Mouse (Mus musculus) fibroblast of lung, adult 2 months (primary cell): ENCODE results near the gene Gm47955.
"Not testable (repeated sequence)": the region's sequence is repeated elsewhere in the genome, so short reads cannot be mapped to it uniquely, and the experiment has no call there.

ENCODE experiments used
- DNase-seq: peaks from one replicate; pipeline ENCODE4 v3.0.0-alpha.2; 2011; ENCODE audit warnings: low read depth

Gene Gm47955

DNA sequence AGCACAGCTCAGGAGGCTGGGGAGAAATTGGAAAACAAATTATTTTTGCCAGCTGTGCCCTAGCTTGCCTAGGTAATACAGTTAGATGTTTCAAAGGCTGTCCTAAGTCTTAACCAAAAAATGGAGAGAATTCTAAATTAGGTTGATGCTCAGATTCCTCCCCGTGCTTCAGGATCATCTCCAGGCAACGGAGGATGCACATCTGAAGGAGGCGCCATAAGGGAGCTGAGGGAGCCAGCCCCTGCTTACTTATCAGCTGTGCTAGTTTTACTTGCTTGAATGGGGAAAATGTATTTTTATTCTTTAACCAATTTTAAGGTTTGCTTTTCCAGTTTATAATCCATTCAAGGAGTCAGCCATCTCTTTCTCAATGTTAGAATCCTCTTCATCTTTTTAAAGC, 33.9 kb downstream of the Gm47955 start:
- no peak for DNase-seq

DNA sequence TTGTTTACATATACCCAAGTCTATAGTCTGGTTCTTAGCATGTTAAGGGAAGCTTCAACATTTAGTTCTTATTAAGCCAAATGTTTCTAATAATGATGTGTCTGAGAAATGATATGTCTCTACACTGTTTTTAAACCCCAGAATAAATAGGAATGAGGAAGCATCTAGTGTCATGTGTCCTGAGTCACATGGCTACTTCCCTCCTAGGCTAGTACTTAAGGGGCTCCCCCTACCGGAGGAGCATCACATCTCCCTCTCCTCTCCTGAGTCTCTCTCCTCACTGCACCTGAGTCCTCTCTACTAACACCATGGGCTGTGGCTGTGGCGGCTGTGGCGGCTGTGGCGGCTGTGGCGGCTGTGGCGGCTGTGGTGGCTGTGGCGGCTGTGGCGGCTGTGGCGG, 40.2 kb downstream of the Gm47955 start, which contains the start of gene Gm47959:
Gene Gm47959 (plus strand): TSS at position 243 of the 400 bp plus-strand sequence.
- DNase-seq, result not testable (repeated sequence)

DNA sequence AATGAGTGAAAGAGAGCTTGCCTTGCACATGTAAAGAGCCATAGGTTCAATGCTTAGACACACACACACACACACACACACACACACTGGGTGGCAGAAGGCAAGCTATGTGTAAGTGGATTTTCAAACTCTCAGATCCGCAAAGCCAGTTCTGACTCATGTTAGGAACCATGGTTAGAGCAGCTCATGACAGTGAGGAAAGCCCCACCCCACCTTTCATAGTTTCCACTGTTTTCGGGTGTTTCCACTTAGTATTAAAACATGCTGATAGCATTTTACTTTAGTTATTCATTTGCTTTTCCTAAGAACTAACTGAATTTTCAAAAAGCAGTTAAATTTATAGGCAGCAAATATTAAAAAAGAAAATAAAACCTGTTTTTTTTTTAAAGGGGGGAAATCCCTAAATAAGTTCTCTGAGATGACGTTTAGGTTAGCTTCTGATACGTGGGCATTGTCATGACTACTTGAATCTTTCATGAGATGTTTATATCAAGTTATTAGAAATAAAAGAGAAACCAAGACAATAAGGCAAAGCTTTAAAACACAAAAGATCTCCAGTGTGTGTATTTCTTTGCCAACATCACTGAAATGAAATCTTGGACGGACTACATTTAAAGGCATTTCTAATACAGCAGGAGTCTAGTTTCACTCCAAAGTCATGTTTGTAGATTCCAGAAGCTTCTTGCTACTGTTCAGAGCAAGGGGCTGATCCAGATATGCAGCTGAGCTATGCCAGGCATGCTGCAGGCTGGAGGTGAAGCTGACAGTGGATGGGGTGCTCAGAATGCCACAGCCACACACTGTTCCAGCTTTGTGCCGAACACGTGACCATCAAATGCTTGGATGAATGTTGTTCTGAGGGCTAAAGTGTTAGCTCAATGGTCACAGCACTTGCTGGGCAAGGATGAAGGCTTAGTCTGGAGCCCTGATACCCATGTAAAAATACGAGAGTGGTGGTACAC, 46.4 kb downstream of the Gm47955 start:
- peak; percentile 12 for DNase-seq

DNA sequence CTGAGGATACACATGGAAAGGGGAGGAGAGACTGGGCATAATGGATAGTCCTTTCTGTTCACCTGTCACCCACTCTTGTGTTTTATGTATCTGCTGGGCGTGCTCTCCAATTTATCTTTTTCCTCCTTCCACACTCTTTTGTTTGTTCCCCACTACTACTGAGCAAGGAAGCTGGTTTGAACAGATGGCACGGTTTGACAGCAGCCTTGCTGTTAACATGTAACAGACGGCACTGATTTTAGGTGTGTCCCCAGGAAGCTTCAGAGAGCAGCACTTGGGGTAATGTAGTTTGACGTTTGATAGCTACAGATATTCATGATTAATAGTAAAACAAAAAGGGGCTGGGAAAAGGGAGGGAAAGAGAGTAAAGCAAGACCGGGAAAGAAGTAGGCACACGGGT, 47.4 kb downstream of the Gm47955 start:
- DNase-seq, result no peak
